Mouse (Mus musculus) ES-Bruce4 (cell line): ENCODE results near the gene Atoh1.

Source experiments
- CTCF ChIP-seq: IDR thresholded peaks from one replicate; pipeline ENCODE4 v1.8.1; 2011; ENCODE audit warnings: low read depth, low read length
- EP300 ChIP-seq: IDR thresholded peaks from 2 replicates; pipeline ENCODE4 v1.6.1; 2011; ENCODE audit warnings: low read depth, low read length; ENCODE audit not compliant: insufficient read depth
- POLR2A ChIP-seq: IDR thresholded peaks from one replicate; pipeline ENCODE4 v1.8.1; 2011; ENCODE audit warnings: low read length; ENCODE audit not compliant: insufficient read depth

DNA sequence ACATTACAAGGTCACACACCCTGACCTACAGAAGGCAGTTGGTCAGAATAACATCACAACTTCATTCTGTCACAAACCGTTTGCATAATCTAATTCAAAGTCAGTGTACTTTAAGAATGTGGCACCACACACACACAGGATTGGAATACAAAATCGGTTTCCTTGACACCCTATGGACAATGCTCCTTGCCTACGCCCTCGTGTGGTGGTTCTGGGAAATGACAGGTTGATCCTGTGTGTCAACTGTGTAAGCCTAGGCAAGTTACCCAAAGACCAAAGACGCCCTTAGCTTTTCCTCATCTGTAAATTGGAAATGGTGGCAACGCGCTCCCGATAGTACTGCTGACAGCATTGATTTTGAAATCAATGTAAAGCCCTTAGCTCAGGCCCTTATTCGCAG lies 45.0 kb upstream of the Atoh1 start:
- TF ChIP-seq POLR2A (no peak), CTCF (peak; percentile 64), EP300 (no peak)
